Mouse (Mus musculus) olfactory bulb, adult 2 months (tissue): Measurements from ENCODE around the gene Ksr1. TPM values are rescaled to one million over a fixed set of nuclear protein-coding genes. Genes with fewer than 3 reads are reported as not detected.
A peak's percentile ranks its signal among the peaks of the same experiment; 100 is the strongest.

Source experiments
- H3K27ac ChIP-seq: fragments of 200-500 bp; 2 replicates; pipeline ENCODE4 v1.5.1; 2012; ENCODE audit warnings: low read depth, low read length; ENCODE audit not compliant: insufficient read depth
- H3K4me1 ChIP-seq: fragments of 200-500 bp; 2 replicates; pipeline ENCODE4 v1.6.1; 2012; ENCODE audit warnings: low read length; ENCODE audit not compliant: control insufficient read depth, insufficient read depth
- H3K4me3 ChIP-seq: fragments of 200-500 bp; 2 replicates; pipeline ENCODE4 v1.5.1; 2012; ENCODE audit warnings: mild to moderate bottlenecking, low read depth, low read length, moderate library complexity; ENCODE audit not compliant: insufficient read depth
- CTCF ChIP-seq: fragments of 200-500 bp; IDR thresholded peaks from 2 replicates; pipeline ENCODE4 v1.5.1; 2012; ENCODE audit warnings: low read depth, mild to moderate bottlenecking, low read length, moderate library complexity; ENCODE audit not compliant: insufficient read depth
- POLR2A ChIP-seq: fragments of 200-500 bp; IDR thresholded peaks from 2 replicates; pipeline ENCODE4 v1.6.1; 2012; ENCODE audit warnings: mild to moderate bottlenecking, low read depth, low read length, moderate library complexity; ENCODE audit not compliant: insufficient read depth
- WGBS: fragments of 180-500 bp; shearing (Covaris S2); methylation state at CpG from one replicate; pipeline ENCODE4 v1.1.7; 2018; 5-methylcytosine and 5-hydroxymethylcytosine counted together
- polyA plus RNA-seq: library from polyadenylated mRNA; stranded (reverse); fragments of >200 nt; gene quantifications from 2 replicates; pipeline ENCODE4 v1.2.4, GENCODE M21; 2012; ENCODE audit warnings: low replicate concordance; ENCODE audit not compliant: missing spikeins, insufficient read depth, insufficient read length

Ksr1 gene
- polyA plus RNA-seq, 1 experiment, result not detected

DNA sequence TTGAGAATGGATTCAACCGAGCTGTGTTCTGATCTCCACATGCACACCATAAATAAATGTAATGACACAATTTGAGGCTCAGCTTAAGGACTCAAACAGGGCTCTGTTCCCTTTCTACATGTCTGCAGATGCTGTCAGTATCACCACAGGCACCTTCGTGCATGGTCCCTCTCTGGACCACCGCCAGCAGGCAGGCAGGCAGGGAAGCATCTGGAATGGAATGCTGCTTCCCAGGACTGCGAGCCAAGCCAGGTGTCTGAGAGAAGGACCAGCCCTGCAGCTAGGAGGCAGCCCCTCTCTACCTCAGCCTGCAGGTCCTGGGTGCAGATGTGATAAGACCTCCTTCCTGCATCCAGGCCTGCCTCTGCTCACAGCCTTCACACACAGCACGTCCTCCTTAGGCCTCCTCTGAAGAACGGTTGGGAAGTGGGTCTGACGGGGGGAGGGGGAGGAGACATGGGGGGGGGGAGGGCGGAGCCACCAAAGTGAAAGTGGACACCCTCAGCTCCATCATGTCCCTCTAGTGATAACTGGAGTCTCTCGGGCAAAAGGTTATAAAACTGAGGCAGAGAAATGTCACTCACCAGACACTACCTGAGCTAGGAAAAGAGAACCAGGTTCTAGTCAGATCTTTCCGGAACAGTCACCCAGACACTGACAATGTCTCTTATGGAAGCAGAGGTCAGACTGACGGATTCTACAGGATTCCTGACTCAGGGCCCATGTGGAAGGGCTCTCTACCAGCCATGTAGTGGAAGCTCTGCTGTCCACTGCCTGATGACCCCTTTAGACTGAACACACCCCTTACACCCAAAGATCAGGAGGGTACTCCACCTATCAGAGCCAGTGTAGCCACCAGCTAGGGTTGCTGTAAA lies 4.7 kb downstream of the Ksr1 start:
- no peak overlapping the region for H3K4me3 ChIP-seq
- H3K4me1 ChIP-seq, result peaks cover 39% of the 10 kb centered on the region
- WGBS, result 43% methylated on average over 11 of the region's 11 CpGs
- TF ChIP-seq CTCF (no peak), POLR2A (no peak)
- no peak overlapping the region for H3K27ac ChIP-seq

DNA sequence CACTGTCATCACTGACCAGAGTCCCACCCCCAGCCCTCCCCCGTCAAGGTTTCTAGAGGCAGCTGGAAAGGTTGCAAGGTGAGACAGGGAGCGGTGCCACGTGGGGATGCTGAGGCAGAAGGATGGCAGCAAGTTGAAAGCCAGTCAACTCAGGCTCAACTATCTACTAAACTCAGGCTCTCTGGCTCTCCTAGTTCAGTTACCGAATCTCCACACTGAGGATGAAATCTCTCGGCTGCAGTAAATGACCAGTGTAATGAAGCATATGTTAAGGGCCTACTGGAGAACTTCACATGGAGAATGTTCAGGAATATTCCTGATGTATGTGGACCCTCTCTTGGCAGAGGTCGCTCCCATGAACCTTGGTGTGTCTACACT lies 5.7 kb downstream of the Ksr1 start:
- WGBS, result 88% methylated on average over 6 of the region's 6 CpGs
- H3K4me3 ChIP-seq, result no peak overlapping the region
- TF ChIP-seq POLR2A (no peak), CTCF (no peak)
- peaks cover 46% of the 10 kb centered on the region for H3K4me1 ChIP-seq
- no peak overlapping the region for H3K27ac ChIP-seq

DNA sequence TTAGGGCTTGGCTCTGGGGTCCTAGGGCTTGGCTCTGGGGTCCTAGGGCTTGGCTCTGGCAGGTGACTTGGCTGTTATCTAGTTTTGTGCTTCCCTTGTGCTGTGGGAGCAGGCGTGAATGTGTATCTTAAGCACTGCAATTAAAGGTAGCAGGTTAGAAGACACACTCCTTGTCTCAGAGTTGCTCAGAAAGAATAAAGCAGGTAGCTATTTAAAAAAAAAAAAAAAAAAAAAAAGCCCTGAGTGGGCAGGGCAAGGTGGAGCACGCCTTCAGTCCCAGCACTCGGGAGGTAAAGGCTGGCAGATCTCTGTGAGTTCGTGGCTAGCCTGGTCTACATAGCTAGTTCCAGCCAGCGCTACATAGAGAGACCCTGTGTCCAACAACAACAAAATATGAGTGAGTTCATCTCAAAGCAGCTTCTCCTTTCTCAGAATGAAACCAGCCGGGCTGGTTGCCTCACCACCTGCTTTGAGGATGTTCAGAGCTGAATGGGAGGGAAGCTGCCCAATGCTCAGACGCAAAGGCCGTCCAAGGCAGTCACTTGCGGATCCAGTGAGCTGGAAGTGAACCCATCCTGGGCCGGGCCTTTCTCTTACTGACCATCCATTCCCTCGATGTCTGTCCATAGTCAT lies 6.2 kb downstream of the Ksr1 start:
- H3K27ac ChIP-seq, result no peak overlapping the region
- 82% methylated on average over 11 of the region's 11 CpGs for WGBS
- H3K4me1 ChIP-seq, result peaks cover 49% of the 10 kb centered on the region
- TF ChIP-seq CTCF (no peak), POLR2A (no peak)
- H3K4me3 ChIP-seq, result no peak overlapping the region

DNA sequence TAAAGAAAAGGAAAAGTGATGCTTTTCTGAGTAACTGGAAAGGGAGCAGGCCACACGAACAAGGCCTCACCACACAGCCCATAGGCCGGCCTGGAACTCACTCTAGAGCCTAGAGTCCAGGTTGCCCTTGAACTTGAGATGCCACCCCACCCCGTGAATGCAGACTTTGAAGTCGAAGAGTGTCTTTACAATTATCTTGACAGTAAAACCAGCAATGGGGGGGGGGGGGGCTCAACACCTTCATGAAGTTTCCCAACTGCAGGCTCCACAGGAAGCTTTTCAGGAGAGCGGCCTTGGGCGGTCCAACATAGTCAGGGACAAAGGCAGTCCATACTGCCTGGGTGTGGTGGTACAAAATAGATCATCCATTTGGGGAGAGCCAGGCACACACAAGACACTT lies 7.6 kb downstream of the Ksr1 start:
- H3K27ac ChIP-seq, result no peak overlapping the region

DNA sequence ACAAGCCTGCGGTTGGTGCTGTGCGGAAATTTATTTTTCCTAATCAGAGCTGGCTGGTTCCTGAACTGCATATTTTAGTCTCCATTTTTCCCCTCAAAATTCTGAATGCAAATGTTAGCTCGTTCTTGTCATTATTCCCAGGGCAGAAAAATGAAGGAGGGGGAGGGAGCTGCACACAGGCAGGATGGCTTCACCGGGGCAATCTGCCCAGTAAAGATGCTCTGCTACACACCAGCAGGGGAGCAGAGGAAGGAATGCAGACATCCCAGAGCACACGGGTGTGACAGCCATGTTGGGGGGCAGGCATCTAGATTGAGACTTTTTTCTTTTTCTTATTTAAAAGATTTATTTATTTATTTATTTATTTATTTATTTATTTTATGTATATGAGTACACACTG lies 9.0 kb downstream of the Ksr1 start:
- H3K4me3 ChIP-seq, result no peak overlapping the region
- peaks cover 47% of the 10 kb centered on the region for H3K4me1 ChIP-seq
- WGBS, result 57% methylated on average over 5 of the region's 5 CpGs
- H3K27ac ChIP-seq, result no peak overlapping the region
- no peak for TF ChIP-seq CTCF
- TF ChIP-seq POLR2A, result no peak

More for the DNA sequence above, 7.6 kb downstream of the Ksr1 start:
- 87% methylated on average over 6 of the region's 6 CpGs for WGBS
- no peak overlapping the region for H3K4me3 ChIP-seq
- TF ChIP-seq POLR2A (no peak), CTCF (no peak)
- H3K4me1 ChIP-seq, result peaks cover 53% of the 10 kb centered on the region

DNA sequence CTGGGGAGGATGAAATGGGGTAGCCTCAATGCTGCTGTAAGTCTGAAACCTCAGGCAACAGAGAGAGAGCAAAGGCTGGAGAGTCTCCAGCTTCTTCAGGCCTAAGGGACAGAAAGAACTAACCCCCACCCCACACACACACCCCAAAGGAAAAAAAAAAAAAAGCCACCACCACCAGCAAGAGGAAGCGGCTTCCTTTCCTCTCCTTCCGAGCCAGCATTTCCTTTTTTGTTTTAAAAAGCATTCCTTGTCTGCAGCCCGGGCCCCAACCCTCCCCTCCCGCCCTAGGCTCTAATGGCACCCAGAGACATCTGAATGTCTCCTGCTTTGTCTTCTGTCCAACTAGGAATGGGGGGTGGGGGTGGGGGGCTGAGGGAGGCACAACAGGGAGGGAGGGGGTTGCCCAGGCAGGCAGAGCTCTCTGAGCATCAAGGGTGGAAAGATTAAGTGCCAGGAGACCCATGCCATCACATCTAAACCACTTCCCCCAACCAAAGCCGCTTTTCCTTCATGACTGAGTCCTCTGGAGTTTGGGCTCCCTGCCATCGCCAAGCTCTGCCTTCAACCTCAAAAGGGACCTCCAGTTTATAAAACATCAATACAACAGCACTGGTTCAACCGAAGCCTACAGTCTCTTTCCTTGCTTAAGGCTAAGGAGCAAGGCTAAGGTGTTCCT lies 10.4 kb downstream of the Ksr1 start:
- H3K4me3 ChIP-seq, result no peak overlapping the region
- 0 out of 2 replicates have a peak overlapping the region, but pooled peaks have one; percentile 14 for H3K27ac ChIP-seq
- 26% methylated on average over 7 of the region's 7 CpGs for WGBS
- H3K4me1 ChIP-seq, result peaks cover 48% of the 10 kb centered on the region
- TF ChIP-seq CTCF (no peak), POLR2A (no peak)

DNA sequence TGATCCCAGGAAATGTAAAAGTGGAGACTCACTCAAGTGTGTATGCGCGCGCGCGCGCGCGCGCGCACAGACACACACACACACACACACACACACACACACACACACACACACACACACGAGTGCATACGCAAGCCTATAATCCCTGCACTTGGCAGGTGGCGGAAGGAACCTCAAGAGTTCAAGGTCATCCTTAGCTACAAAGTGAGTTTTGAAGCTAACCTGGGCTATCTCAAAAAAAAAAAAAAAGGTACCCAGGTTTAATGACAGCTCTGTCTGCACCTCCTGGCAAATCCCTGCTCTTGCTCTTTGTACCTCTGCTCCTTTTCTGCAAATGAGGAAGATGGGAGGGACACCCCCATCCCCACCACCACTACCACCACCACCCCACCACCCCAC lies 11.1 kb downstream of the Ksr1 start:
- WGBS, result 89% methylated on average over 13 of the region's 13 CpGs
- H3K4me3 ChIP-seq, result no peak overlapping the region
- no peak overlapping the region for H3K27ac ChIP-seq
- no peak for TF ChIP-seq CTCF
- TF ChIP-seq POLR2A, result no peak
- H3K4me1 ChIP-seq, result peaks cover 45% of the 10 kb centered on the region

DNA sequence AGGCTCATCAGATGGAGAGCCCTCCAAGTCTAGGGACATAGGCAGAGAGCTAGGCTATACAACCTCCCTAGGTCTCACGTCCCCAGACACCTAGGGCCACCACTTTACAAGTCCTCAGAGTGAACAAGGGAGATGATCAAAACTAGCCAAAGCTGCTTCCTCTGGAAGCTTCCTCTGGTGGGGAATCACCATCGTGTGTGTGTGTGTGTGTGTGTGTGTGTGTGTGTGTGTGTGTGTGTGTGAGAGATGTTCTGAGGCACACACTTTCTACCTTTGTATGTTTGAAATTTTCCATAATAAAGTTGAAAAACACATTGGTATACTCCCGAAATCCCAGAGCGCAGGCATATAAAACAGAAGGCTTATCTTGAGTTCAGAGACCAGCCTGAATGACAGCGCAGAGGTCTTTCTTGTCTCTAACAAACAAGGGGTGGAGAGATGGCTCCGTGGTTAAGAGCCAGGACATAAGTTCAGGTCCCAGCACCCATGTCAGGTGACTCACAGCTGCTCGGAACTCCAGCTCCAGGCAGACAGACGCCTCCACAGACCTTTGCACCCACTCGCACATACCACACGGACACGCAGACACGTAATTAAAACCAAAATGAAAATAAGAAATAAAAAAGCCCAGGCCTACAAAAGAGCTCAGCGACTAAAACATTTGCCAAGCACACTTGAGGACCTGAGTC lies 11.6 kb downstream of the Ksr1 start:
- TF ChIP-seq POLR2A (no peak), CTCF (no peak)
- WGBS, result 61% methylated on average over 13 of the region's 13 CpGs
- H3K4me1 ChIP-seq, result peaks cover 47% of the 10 kb centered on the region
- no peak overlapping the region for H3K27ac ChIP-seq
- H3K4me3 ChIP-seq, result no peak overlapping the region

DNA sequence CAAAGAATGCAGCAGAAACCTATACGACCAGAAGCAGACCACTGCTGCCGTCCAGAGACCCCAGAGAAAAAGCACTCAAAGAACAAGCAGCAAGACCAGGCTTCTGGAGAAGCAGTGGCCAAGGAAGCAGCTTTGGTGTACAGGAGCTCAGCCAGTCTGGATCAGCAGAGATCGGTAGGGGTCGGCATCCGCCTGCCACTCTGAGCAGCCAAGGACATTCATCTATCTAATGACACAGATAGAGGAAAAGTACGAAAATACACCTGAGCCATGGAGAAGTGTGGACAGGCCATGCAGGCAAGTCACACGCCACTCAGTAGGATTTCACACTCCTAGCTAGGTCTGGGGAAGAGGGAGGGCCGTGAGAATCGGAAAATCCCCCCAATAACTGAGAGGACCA lies 12.2 kb downstream of the Ksr1 start:
- Histone ChIP-seq H3K4me3 (no peak overlapping the region), H3K4me1 (peaks cover 49% of the 10 kb centered on the region), H3K27ac (no peak overlapping the region)
- TF ChIP-seq CTCF, result no peak
- TF ChIP-seq POLR2A, result no peak
- WGBS, result 83% methylated on average over 9 of the region's 9 CpGs
